Mouse (Mus musculus) cortical plate, adult 2 months (tissue): ENCODE results near the gene Synpo2.

Experiments used
- CTCF ChIP-seq: fragments of 200-500 bp; IDR thresholded peaks from 2 replicates; pipeline ENCODE4 v1.5.1; 2011; ENCODE audit warnings: mild to moderate bottlenecking, control low read depth, low read length; ENCODE audit not compliant: insufficient read depth; ENCODE audit errors: extremely low read depth
- POLR2A ChIP-seq: fragments of 200-500 bp; IDR thresholded peaks from 2 replicates; pipeline ENCODE4 v1.6.1; 2011; ENCODE audit warnings: mild to moderate bottlenecking, low read length, control low read depth; ENCODE audit not compliant: insufficient read depth; ENCODE audit errors: extremely low read depth

- TF ChIP-seq CTCF, result no peak
- no peak for TF ChIP-seq POLR2A
Measured at GRCm38 (mm10) chr3:123227276-123227675, 8.7 kb downstream of the Synpo2 start.
